Mouse (Mus musculus): ENCODE data around the gene Inpp5a. TPM values are rescaled to one million over a fixed set of nuclear protein-coding genes. Genes with fewer than 3 reads are reported as not detected.

Gene Inpp5a
- total RNA-seq, 1 experiment from 2014 or later: 10.0 TPM

- ATAC-seq (replicated peaks; ENCODE audit: insufficient number of reproducible peaks, low FRiP score, low TSS enrichment, poor library complexity, severe bottlenecking): no peak
Measured at GRCm38 (mm10) chr7:139498038-139498625, 109.2 kb downstream of the Inpp5a start.

- ATAC-seq (replicated peaks; ENCODE audit: insufficient number of reproducible peaks, low FRiP score, low TSS enrichment, poor library complexity, severe bottlenecking): no peak
Measured at GRCm38 (mm10) chr7:139504064-139504463, 115.2 kb downstream of the Inpp5a start.

- no peak for ATAC-seq (replicated peaks; ENCODE audit: insufficient number of reproducible peaks, low FRiP score, low TSS enrichment, poor library complexity, severe bottlenecking)
Measured at GRCm38 (mm10) chr7:139506677-139507412, 117.9 kb downstream of the Inpp5a start.

GRCm38 (mm10) chr7:139508938-139509337, 120.0 kb downstream of the Inpp5a start:
- no peak for ATAC-seq (replicated peaks; ENCODE audit: insufficient number of reproducible peaks, low FRiP score, low TSS enrichment, poor library complexity, severe bottlenecking)

GRCm38 (mm10) chr7:139515959-139516660, 127.2 kb downstream of the Inpp5a start:
- no peak for ATAC-seq (replicated peaks; ENCODE audit: insufficient number of reproducible peaks, low FRiP score, low TSS enrichment, poor library complexity, severe bottlenecking)

- ATAC-seq (replicated peaks; ENCODE audit: insufficient number of reproducible peaks, low FRiP score, low TSS enrichment, poor library complexity, severe bottlenecking): no peak
Measured at GRCm38 (mm10) chr7:139516661-139517016, 127.7 kb downstream of the Inpp5a start.

- no peak for ATAC-seq (replicated peaks; ENCODE audit: insufficient number of reproducible peaks, low FRiP score, low TSS enrichment, poor library complexity, severe bottlenecking)
Measured at GRCm38 (mm10) chr7:139518352-139518751, 129.4 kb downstream of the Inpp5a start.

GRCm38 (mm10) chr7:139528309-139529076, 139.6 kb downstream of the Inpp5a start:
- ATAC-seq (replicated peaks; ENCODE audit: insufficient number of reproducible peaks, low FRiP score, low TSS enrichment, poor library complexity, severe bottlenecking): no peak

GRCm38 (mm10) chr7:139529208-139529607, 140.3 kb downstream of the Inpp5a start:
- no peak for ATAC-seq (replicated peaks; ENCODE audit: insufficient number of reproducible peaks, low FRiP score, low TSS enrichment, poor library complexity, severe bottlenecking)

GRCm38 (mm10) chr7:139530591-139531427, 141.9 kb downstream of the Inpp5a start:
- ATAC-seq (replicated peaks; ENCODE audit: insufficient number of reproducible peaks, low FRiP score, low TSS enrichment, poor library complexity, severe bottlenecking): no peak

- ATAC-seq (replicated peaks; ENCODE audit: insufficient number of reproducible peaks, low FRiP score, low TSS enrichment, poor library complexity, severe bottlenecking): no peak
Measured at GRCm38 (mm10) chr7:139531428-139531801, 142.5 kb downstream of the Inpp5a start.

- ATAC-seq (replicated peaks; ENCODE audit: insufficient number of reproducible peaks, low FRiP score, low TSS enrichment, poor library complexity, severe bottlenecking): no peak
Measured at GRCm38 (mm10) chr7:139536331-139536730, 147.4 kb downstream of the Inpp5a start.

- ATAC-seq (replicated peaks; ENCODE audit: insufficient number of reproducible peaks, low FRiP score, low TSS enrichment, poor library complexity, severe bottlenecking): no peak
Measured at GRCm38 (mm10) chr7:139536831-139537230, 147.9 kb downstream of the Inpp5a start.

GRCm38 (mm10) chr7:139537831-139538230, 148.9 kb downstream of the Inpp5a start:
- ATAC-seq (replicated peaks; ENCODE audit: insufficient number of reproducible peaks, low FRiP score, low TSS enrichment, poor library complexity, severe bottlenecking): no peak

GRCm38 (mm10) chr7:139538541-139538940, 149.6 kb downstream of the Inpp5a start:
- ATAC-seq (replicated peaks; ENCODE audit: insufficient number of reproducible peaks, low FRiP score, low TSS enrichment, poor library complexity, severe bottlenecking): no peak

- ATAC-seq (replicated peaks; ENCODE audit: insufficient number of reproducible peaks, low FRiP score, low TSS enrichment, poor library complexity, severe bottlenecking): no peak
Measured at GRCm38 (mm10) chr7:139540601-139541000, 151.7 kb downstream of the Inpp5a start.

GRCm38 (mm10) chr7:139541422-139541821, 152.5 kb downstream of the Inpp5a start:
- no peak for ATAC-seq (replicated peaks; ENCODE audit: insufficient number of reproducible peaks, low FRiP score, low TSS enrichment, poor library complexity, severe bottlenecking)
